Mouse (Mus musculus): ENCODE results near the gene Plekhj1.

The Plekhj1 gene

GRCm38 (mm10) chr10:80805925-80806324 is 7.5 kb upstream of the Plekhj1 start:
- peak; percentile 66 for DNase-seq (ENCODE audit: low spot score)

GRCm38 (mm10) chr10:80805322-80805721 is 6.9 kb upstream of the Plekhj1 start:
- DNase-seq (ENCODE audit: low spot score): no peak

- no peak for DNase-seq (ENCODE audit: low spot score)
Measured at GRCm38 (mm10) chr10:80804916-80805315, 6.5 kb upstream of the Plekhj1 start, which contains the start of gene Amh. TSS of gene Amh (plus strand) at chr10:80805243.

GRCm38 (mm10) chr10:80804340-80804739 is 5.9 kb upstream of the Plekhj1 start:
- no peak for DNase-seq (ENCODE audit: low spot score)

- DNase-seq (ENCODE audit: low spot score): no peak
Measured at GRCm38 (mm10) chr10:80802996-80803395, 4.6 kb upstream of the Plekhj1 start.

- DNase-seq (ENCODE audit: low spot score): no peak
Measured at GRCm38 (mm10) chr10:80802204-80802912, 3.9 kb upstream of the Plekhj1 start.

- DNase-seq (ENCODE audit: low spot score): no peak
Measured at GRCm38 (mm10) chr10:80799070-80799566, 692 bp upstream of the Plekhj1 start.

- no peak for DNase-seq (ENCODE audit: low spot score)
Measured at GRCm38 (mm10) chr10:80797186-80798149, 958 bp downstream of the Plekhj1 start.

- no peak for DNase-seq (ENCODE audit: low spot score)
Measured at GRCm38 (mm10) chr10:80796307-80796848, 2.0 kb downstream of the Plekhj1 start.

GRCm38 (mm10) chr10:80794750-80795149 is 3.7 kb downstream of the Plekhj1 start:
- DNase-seq (ENCODE audit: low spot score): no peak

- no peak for DNase-seq (ENCODE audit: low spot score)
Measured at GRCm38 (mm10) chr10:80793803-80794202, 4.6 kb downstream of the Plekhj1 start.

GRCm38 (mm10) chr10:80793033-80793784 is 5.2 kb downstream of the Plekhj1 start:
- DNase-seq (ENCODE audit: low spot score): no peak

- peak; percentile 15 for DNase-seq (ENCODE audit: low spot score)
Measured at GRCm38 (mm10) chr10:80792175-80793032, 6.0 kb downstream of the Plekhj1 start.

- no peak for DNase-seq (ENCODE audit: low spot score)
Measured at GRCm38 (mm10) chr10:80791476-80792174, 6.8 kb downstream of the Plekhj1 start.

- no peak for DNase-seq (ENCODE audit: low spot score)
Measured at GRCm38 (mm10) chr10:80790761-80791404, 7.5 kb downstream of the Plekhj1 start.

GRCm38 (mm10) chr10:80787517-80787916 is 10.9 kb downstream of the Plekhj1 start:
- DNase-seq (ENCODE audit: low spot score): no peak

- DNase-seq (ENCODE audit: low spot score): no peak
Measured at GRCm38 (mm10) chr10:80785963-80786362, 12.5 kb downstream of the Plekhj1 start.

- no peak for DNase-seq (ENCODE audit: low spot score)
Measured at GRCm38 (mm10) chr10:80784871-80785270, 13.6 kb downstream of the Plekhj1 start.

GRCm38 (mm10) chr10:80784302-80784701 is 14.1 kb downstream of the Plekhj1 start:
- no peak for DNase-seq (ENCODE audit: low spot score)

- DNase-seq (ENCODE audit: low spot score): no peak
Measured at GRCm38 (mm10) chr10:80779565-80779964, 18.9 kb downstream of the Plekhj1 start.
